Mouse (Mus musculus) MEL (cell line): ENCODE results near the gene Mmp24. TPM values are rescaled to one million over a fixed set of nuclear protein-coding genes. Genes with fewer than 3 reads are reported as not detected.

ENCODE experiments used
- DNase-seq: peaks from one replicate; pipeline ENCODE4 v3.0.0; 2011; ENCODE audit warnings: low read depth, low spot score
- H3K27ac ChIP-seq: 2 replicates; pipeline ENCODE4 v1.5.1; 2012; ENCODE audit warnings: low read depth, mild to moderate bottlenecking, control low read depth, low read length, moderate library complexity; ENCODE audit not compliant: control insufficient read depth
- H3K27me3 ChIP-seq, 2 experiments: fragments of 150-350 bp in 1 of 2; sonication (generic) in 1 of 2; 2 replicates each; pipeline ENCODE4 v1.6.1; 2012; ENCODE audit warnings: low read length in 2 of 2, mild to moderate bottlenecking in 2 of 2, improper control_type of control experiment in 1 of 2, moderate library complexity in 1 of 2; ENCODE audit not compliant: insufficient read depth in 2 of 2, control insufficient read depth in 1 of 2
- H3K36me3 ChIP-seq, 2 experiments: 2 replicates each; pipeline ENCODE4 v1.6.1; 2012 to 2014; ENCODE audit warnings: low read length in 2 of 2, improper control_type of control experiment in 1 of 2, inconsistent platforms in 1 of 2, mild to moderate bottlenecking in 1 of 2; ENCODE audit not compliant: insufficient read depth in 2 of 2, control insufficient read depth in 1 of 2
- H3K4me1 ChIP-seq, 2 experiments: fragments of 150-350 bp in 1 of 2; sonication (generic) in 1 of 2; 2 replicates each; pipeline ENCODE4 v1.6.1; 2012; ENCODE audit warnings: low read length in 2 of 2, improper control_type of control experiment in 1 of 2, mild to moderate bottlenecking in 1 of 2; ENCODE audit not compliant: insufficient read depth in 2 of 2, control insufficient read depth in 1 of 2
- H3K4me3 ChIP-seq, 2 experiments: fragments of 150-350 bp in 1 of 2; sonication (generic) in 1 of 2; 2 replicates each; pipeline ENCODE4 v1.5.1; 2012; ENCODE audit warnings: low read depth in 2 of 2, low read length in 2 of 2, mild to moderate bottlenecking in 2 of 2, moderate library complexity in 2 of 2, control low read depth in 1 of 2, improper control_type of control experiment in 1 of 2; ENCODE audit not compliant: control insufficient read depth in 1 of 2, insufficient read depth in 1 of 2
- H3K79me2 ChIP-seq: 2 replicates; pipeline ENCODE4 v1.6.1; 2012; ENCODE audit warnings: mild to moderate bottlenecking, low read length, moderate library complexity; ENCODE audit not compliant: control insufficient read depth, poor library complexity, insufficient read depth
- H3K9ac ChIP-seq: 2 replicates; pipeline ENCODE4 v1.6.1; 2012; ENCODE audit warnings: low read depth, mild to moderate bottlenecking, control low read depth, low read length, moderate library complexity; ENCODE audit not compliant: control insufficient read depth, poor library complexity, severe bottlenecking
- H3K9me3 ChIP-seq: fragments of 150-350 bp; sonication (generic); replicated peaks from 2 replicates; pipeline ENCODE4 v1.6.1; 2012; ENCODE audit warnings: mild to moderate bottlenecking, low read length, improper control_type of control experiment, moderate library complexity; ENCODE audit not compliant: insufficient read depth
- CHD1 ChIP-seq: IDR thresholded peaks from 2 replicates; pipeline ENCODE4 v1.6.1; 2012; ENCODE audit warnings: low read depth, mild to moderate bottlenecking, inconsistent platforms, low read length, improper control_type of control experiment
- E2F4 ChIP-seq: IDR thresholded peaks from 2 replicates; pipeline ENCODE4 v1.6.1; 2011; ENCODE audit warnings: low read depth, low read length, improper control_type of control experiment, borderline replicate concordance
- MAFK ChIP-seq: IDR thresholded peaks from 2 replicates; pipeline ENCODE4 v1.6.1; 2011; ENCODE audit warnings: low read depth, mild to moderate bottlenecking, low read length, improper control_type of control experiment, borderline replicate concordance
- MEF2A ChIP-seq: IDR thresholded peaks from 2 replicates; pipeline ENCODE4 v1.6.1; 2014; ENCODE audit warnings: low read depth, mild to moderate bottlenecking, inconsistent platforms, low read length, improper control_type of control experiment; ENCODE audit not compliant: poor library complexity, insufficient replicate concordance, severe bottlenecking; ENCODE audit errors: extremely low read depth
- MXI1 ChIP-seq: IDR thresholded peaks from 2 replicates; pipeline ENCODE4 v1.6.1; 2011; ENCODE audit warnings: mild to moderate bottlenecking, low read depth, low read length, improper control_type of control experiment
- MYB ChIP-seq: IDR thresholded peaks from 2 replicates; pipeline ENCODE4 v1.6.1; 2011; ENCODE audit warnings: mild to moderate bottlenecking, low read depth, low read length, improper control_type of control experiment
- MYC ChIP-seq: IDR thresholded peaks from 2 replicates; pipeline ENCODE4 v1.6.1; 2011; ENCODE audit warnings: low read depth, mild to moderate bottlenecking, low read length, improper control_type of control experiment, moderate library complexity
- POLR2A ChIP-seq, 2 experiments: IDR thresholded peaks; 2 replicates each; pipeline ENCODE4 v1.6.1; 2011 to 2012; ENCODE audit warnings: low read length in 2 of 2, mild to moderate bottlenecking in 2 of 2, control low read depth in 1 of 2, improper control_type of control experiment in 1 of 2, low read depth in 1 of 2, moderate library complexity in 1 of 2; ENCODE audit not compliant: control insufficient read depth in 1 of 2, insufficient read depth in 1 of 2, poor library complexity in 1 of 2
- POLR2AphosphoS2 ChIP-seq: IDR thresholded peaks from 2 replicates; pipeline ENCODE4 v1.6.1; 2011; ENCODE audit warnings: low read length, improper control_type of control experiment
- POLR2AphosphoS5 ChIP-seq: IDR thresholded peaks from 2 replicates; pipeline ENCODE4 v1.6.1; 2012; ENCODE audit warnings: low read depth, borderline replicate concordance, mild to moderate bottlenecking, inconsistent platforms, low read length, moderate library complexity, mixed read lengths
- RCOR1 ChIP-seq: IDR thresholded peaks from 2 replicates; pipeline ENCODE4 v1.6.1; 2012; ENCODE audit warnings: low read depth, mild to moderate bottlenecking, inconsistent platforms, low read length, improper control_type of control experiment
- SIN3A ChIP-seq: IDR thresholded peaks from 2 replicates; pipeline ENCODE4 v1.6.1; 2012; ENCODE audit warnings: low read length, improper control_type of control experiment, inconsistent platforms
- SMC3 ChIP-seq: IDR thresholded peaks from 2 replicates; pipeline ENCODE4 v1.6.1; 2011; ENCODE audit warnings: low read depth, low read length, improper control_type of control experiment
- TBP ChIP-seq: IDR thresholded peaks from 2 replicates; pipeline ENCODE4 v1.8.0; 2011; ENCODE audit warnings: low read depth, low read length, improper control_type of control experiment
- UBTF ChIP-seq: IDR thresholded peaks from 2 replicates; pipeline ENCODE4 v1.6.1; 2012; ENCODE audit warnings: low read depth, mild to moderate bottlenecking, inconsistent platforms, low read length, improper control_type of control experiment, moderate library complexity, borderline replicate concordance; ENCODE audit not compliant: insufficient read depth
- ZC3H11A ChIP-seq: IDR thresholded peaks from 2 replicates; pipeline ENCODE4 v1.6.1; 2012; ENCODE audit warnings: low read depth, mild to moderate bottlenecking, inconsistent platforms, low read length, improper control_type of control experiment
- ZMIZ1 ChIP-seq: IDR thresholded peaks from 2 replicates; pipeline ENCODE4 v1.6.1; 2012; ENCODE audit warnings: low read depth, mild to moderate bottlenecking, inconsistent platforms, low read length, improper control_type of control experiment, moderate library complexity
- ZNF384 ChIP-seq: IDR thresholded peaks from 2 replicates; pipeline ENCODE4 v1.6.1; 2012; ENCODE audit warnings: low read depth, mild to moderate bottlenecking, inconsistent platforms, low read length, improper control_type of control experiment
- polyA plus RNA-seq, 2 experiments: library from polyadenylated mRNA; stranded (reverse) in 1 of 2; unstranded in 1 of 2; fragments of >175 nt in 1 of 2; fragments of >200 nt in 1 of 2; gene quantifications; 2 replicates each; pipeline versions ENCODE4 v1.2.1 to v1.2.4; 2012; ENCODE audit warnings: low replicate concordance in 2 of 2, low read depth in 1 of 2; ENCODE audit not compliant: insufficient read length in 2 of 2, insufficient read depth in 1 of 2, missing spikeins in 1 of 2
- total RNA-seq: library from RNA; depleted of rRNA; stranded (reverse); fragments of 300-350 nt; gene quantifications from 2 replicates; pipeline ENCODE4 v1.2.3, GENCODE M21; 2012

The Mmp24 gene
- total and polyA plus RNA-seq, 3 experiments: 0.06 to 0.27 TPM; not detected in 1

GRCm38 (mm10) chr2:155807408-155807807 is 32.3 kb downstream of the Mmp24 start:
- H3K79me2 ChIP-seq: no peaks in the 10 kb centered on the region
- no peak for DNase-seq
- no peaks in the 10 kb centered on the region for H3K9me3 ChIP-seq
- H3K27me3 ChIP-seq: no peaks in the 10 kb centered on the region; a peak in 1 of 4 replicates
- H3K4me3 ChIP-seq: no peak overlapping the region
- no peaks in the 10 kb centered on the region for H3K36me3 ChIP-seq
- H3K4me1 ChIP-seq: peaks cover 0 to 7% of the 10 kb centered on the region in 2 experiments; a peak in 2 of 4 replicates
- TF ChIP-seq TBP (no peak), MYC (no peak), UBTF (no peak), E2F4 (no peak), MXI1 (no peak), SIN3A (no peak), SMC3 (no peak), POLR2AphosphoS5 (no peak), MEF2A (no peak), POLR2A (IDR thresholded peaks at IDR 0.05; ENCODE audit: control insufficient read depth in 1 of 2, insufficient read depth in 1 of 2, low read depth in 1 of 2, low read length in 2 of 2, poor library complexity in 1 of 2) (no peak), MAFK (no peak), ZNF384 (no peak)
- H3K27ac ChIP-seq: no peak overlapping the region
- H3K9ac ChIP-seq: no peak overlapping the region

- Histone ChIP-seq H3K36me3 (peaks cover 0 to under 1% of the 10 kb centered on the region in 2 experiments; a peak in 1 of 4 replicates), H3K9ac (no peak overlapping the region), H3K27me3 (no peaks in the 10 kb centered on the region), H3K27ac (no peak overlapping the region), H3K4me3 (no peak overlapping the region), H3K9me3 (no peaks in the 10 kb centered on the region), H3K4me1 (peaks cover 0 to 7% of the 10 kb centered on the region in 2 experiments; a peak in 2 of 4 replicates), H3K79me2 (no peaks in the 10 kb centered on the region)
- TF ChIP-seq UBTF (no peak), RCOR1 (no peak), ZC3H11A (no peak), ZMIZ1 (no peak), CHD1 (no peak), MYC (no peak), POLR2AphosphoS2 (no peak), TBP (no peak), MYB (no peak), MAFK (no peak)
- no peak for DNase-seq
Observed at GRCm38 (mm10) chr2:155809620-155810019, 34.5 kb downstream of the Mmp24 start.
